Mouse (Mus musculus): ENCODE data around the gene Gnat1. TPM values are rescaled to one million over a fixed set of nuclear protein-coding genes. Genes with fewer than 3 reads are reported as not detected.

Gene Gnat1
- polyA plus RNA-seq, 1 experiment from 2014 or later = 2.2 TPM

- no peak for DNase-seq (ENCODE audit: low read depth, low spot score)
- no peaks in the 10 kb centered on the region for H3K27me3 ChIP-seq
- TF ChIP-seq CTCF (IDR thresholded peaks at IDR 0.05) = no peak
- ChIA-PET POLR2A (interaction anchor here (0.6 to 1.5 kb wide), 3 partner anchors 10 to 892 kb away, joined by 3 read pairs; partner anchors contain the start of gene Gnai2), CTCF (interaction anchor here (0.7 to 3.8 kb wide), 5 partner anchors 10 to 44 kb away, joined by 3 to 30 read pairs (median 7); no protein-coding TSS in a partner anchor)
- no peak for ATAC-seq
- in situ Hi-C loops (cut with MboI; ENCODE audit: low pct_unique_long_range_greater_than_20kb) = no loop called here
Measured at GRCm38 (mm10) chr9:107625351-107626128, 54.0 kb downstream of the Gnat1 start.

GRCm38 (mm10) chr9:107624951-107625350 is 54.6 kb downstream of the Gnat1 start:
- no peak for TF ChIP-seq CTCF (IDR thresholded peaks at IDR 0.05)
- H3K27me3 ChIP-seq = no peaks in the 10 kb centered on the region
- ChIA-PET CTCF (interaction anchor here (0.7 to 3.8 kb wide), 4 partner anchors 10 to 44 kb away, joined by 3 to 30 read pairs (median 16); no protein-coding TSS in a partner anchor), POLR2A (no interaction called here)
- in situ Hi-C loops (cut with MboI; ENCODE audit: low pct_unique_long_range_greater_than_20kb) = no loop called here
- DNase-seq (ENCODE audit: low read depth, low spot score) = no peak
- ATAC-seq = no peak

GRCm38 (mm10) chr9:107624539-107624938 is 55.0 kb downstream of the Gnat1 start:
- ChIA-PET POLR2A (no interaction called here), CTCF (interaction anchor here (0.9 to 3.8 kb wide), 2 partner anchors 12 to 20 kb away, joined by 4 to 30 read pairs; no protein-coding TSS in a partner anchor)
- no peak for ATAC-seq
- no peak for DNase-seq (ENCODE audit: low read depth, low spot score)
- TF ChIP-seq CTCF (IDR thresholded peaks at IDR 0.05) = no peak
- H3K27me3 ChIP-seq = no peaks in the 10 kb centered on the region
- in situ Hi-C loops (cut with MboI; ENCODE audit: low pct_unique_long_range_greater_than_20kb) = no loop called here

Other genes with a start within 250 kb of the Gnat1 start
- 41.1 TPM for gene Tmem115, start 145.8 kb downstream of the Gnat1 start, polyA plus RNA-seq (2021)
- 26.2 TPM for gene Cyb561d2, start 137.5 kb downstream of the Gnat1 start, polyA plus RNA-seq (2021)
- gene Nprl2, start 137.5 kb downstream of the Gnat1 start, polyA plus RNA-seq (2021) = 32.0 TPM
- gene Zmynd10, start 132.4 kb downstream of the Gnat1 start, polyA plus RNA-seq (2021) = 7.3 TPM
- 51.8 TPM for gene Rassf1, start 128.2 kb downstream of the Gnat1 start, polyA plus RNA-seq (2021)
- gene Tusc2, start 116.5 kb downstream of the Gnat1 start, polyA plus RNA-seq (2021) = 30.1 TPM
- gene Hyal2, start 111.8 kb downstream of the Gnat1 start, polyA plus RNA-seq (2021) = 34.4 TPM
- gene Hyal1, start 102.8 kb downstream of the Gnat1 start, polyA plus RNA-seq (2021) = 1.2 TPM
- gene Naa80, start 100.8 kb downstream of the Gnat1 start, polyA plus RNA-seq (2021) = 11.3 TPM
- 1.1 TPM for gene Hyal3, start 98.9 kb downstream of the Gnat1 start, polyA plus RNA-seq (2021)
- gene Ifrd2, start 92.1 kb downstream of the Gnat1 start, polyA plus RNA-seq (2021) = 19.1 TPM
- gene Sema3b, start 70.5 kb downstream of the Gnat1 start, polyA plus RNA-seq (2021) = 39.1 TPM
- gene Gnai2, start 44.3 kb downstream of the Gnat1 start, polyA plus RNA-seq (2021) = 592 TPM
- gene Slc38a3, start 10.2 kb downstream of the Gnat1 start, polyA plus RNA-seq (2021) = 0.13 TPM
- gene Sema3f, start 30.8 kb upstream of the Gnat1 start, polyA plus RNA-seq (2021) = 272 TPM
- 113 TPM for gene Rbm5, start 91.3 kb upstream of the Gnat1 start, polyA plus RNA-seq (2021)
- gene Rbm6, start 193.5 kb upstream of the Gnat1 start, polyA plus RNA-seq (2021) = 54.2 TPM
- 13.4 TPM for gene Mon1a, start 208.4 kb upstream of the Gnat1 start, polyA plus RNA-seq (2021)
- 0.12 TPM for gene Mst1r, start 227.2 kb upstream of the Gnat1 start, polyA plus RNA-seq (2021)
- not detected for gene Actl11, start 248.8 kb upstream of the Gnat1 start, polyA plus RNA-seq (2021)

All from Patski (cell line).